Mouse (Mus musculus): ENCODE results near the gene Akr7a5. TPM values are rescaled to one million over a fixed set of nuclear protein-coding genes. Genes with fewer than 3 reads are reported as not detected.

The Akr7a5 gene
- polyA plus RNA-seq, 1 experiment: 22.0 TPM

DNA sequence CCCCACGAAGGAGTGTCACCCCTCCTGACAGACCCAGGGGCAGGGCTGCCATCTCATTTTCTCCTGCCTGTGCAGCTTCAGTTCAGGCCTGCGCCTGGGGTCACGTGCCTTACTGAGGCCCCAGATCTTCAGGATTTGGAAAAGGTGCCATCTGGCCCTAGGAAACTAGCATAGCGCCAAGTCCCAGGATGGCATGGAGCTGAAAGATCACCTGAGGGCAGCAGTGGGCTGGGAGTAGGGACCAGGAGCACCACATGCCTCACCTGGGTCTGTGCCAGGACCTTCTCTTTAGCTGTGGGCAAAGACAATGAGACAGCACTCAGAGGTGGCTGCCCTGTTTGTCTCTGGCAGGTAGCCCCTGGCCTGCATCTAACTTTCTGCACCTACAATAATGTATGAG lies 13.0 kb upstream of the Akr7a5 start:
- WGBS: 86% methylated on average over 4 of the region's 4 CpGs
- H3K27ac ChIP-seq (ENCODE audit: insufficient read depth, low read length): no peak overlapping the region
- H3K36me3 ChIP-seq (ENCODE audit: control insufficient read depth, insufficient read depth, low read length): peaks cover 15% of the 10 kb centered on the region
- H3K4me3 ChIP-seq (ENCODE audit: extremely low read depth, insufficient read depth, insufficient read length): no peak overlapping the region
- DNase-seq (ENCODE audit: low read depth in 1 of 2, low spot score in 2 of 2): no peak
- TF ChIP-seq CTCF (IDR thresholded peaks at IDR 0.05; ENCODE audit: extremely low read depth, insufficient read depth, insufficient read length, insufficient replicate concordance): no peak
- TF ChIP-seq POLR2A (IDR thresholded peaks at IDR 0.05; ENCODE audit: low read depth, low read length): no peak
- H3K27me3 ChIP-seq (ENCODE audit: control insufficient read depth, insufficient read depth, low read length): no peaks in the 10 kb centered on the region
- H3K4me1 ChIP-seq (ENCODE audit: control insufficient read depth, insufficient read depth, insufficient read length): no peaks in the 10 kb centered on the region

GRCm38 (mm10) chr4:139298671-139299366 lies 11.7 kb upstream of the Akr7a5 start:
- Histone ChIP-seq H3K4me1 (ENCODE audit: control insufficient read depth, insufficient read depth, insufficient read length) (no peaks in the 10 kb centered on the region), H3K36me3 (ENCODE audit: control insufficient read depth, insufficient read depth, low read length) (peaks cover 20% of the 10 kb centered on the region), H3K4me3 (ENCODE audit: extremely low read depth, insufficient read depth, insufficient read length) (no peak overlapping the region), H3K27ac (ENCODE audit: insufficient read depth, low read length) (no peak overlapping the region), H3K27me3 (ENCODE audit: control insufficient read depth, insufficient read depth, low read length) (no peaks in the 10 kb centered on the region)
- DNase-seq (ENCODE audit: low read depth in 1 of 2, low spot score in 2 of 2): no peak
- WGBS: 85% methylated on average over 12 of the region's 12 CpGs
- TF ChIP-seq CTCF (IDR thresholded peaks at IDR 0.05; ENCODE audit: extremely low read depth, insufficient read depth, insufficient read length, insufficient replicate concordance) (no peak), POLR2A (IDR thresholded peaks at IDR 0.05; ENCODE audit: low read depth, low read length) (no peak)

- Histone ChIP-seq H3K27ac (ENCODE audit: insufficient read depth, low read length) (no peak overlapping the region), H3K27me3 (ENCODE audit: control insufficient read depth, insufficient read depth, low read length) (no peaks in the 10 kb centered on the region), H3K36me3 (ENCODE audit: control insufficient read depth, insufficient read depth, low read length) (peaks cover 20% of the 10 kb centered on the region), H3K4me3 (ENCODE audit: extremely low read depth, insufficient read depth, insufficient read length) (no peak overlapping the region), H3K4me1 (ENCODE audit: control insufficient read depth, insufficient read depth, insufficient read length) (peaks cover 5% of the 10 kb centered on the region; the same call in 1 of the 2 replicates)
- 96% methylated on average over 8 of the region's 8 CpGs for WGBS
- TF ChIP-seq POLR2A (IDR thresholded peaks at IDR 0.05; ENCODE audit: low read depth, low read length): no peak
- no peak for TF ChIP-seq CTCF (IDR thresholded peaks at IDR 0.05; ENCODE audit: extremely low read depth, insufficient read depth, insufficient read length, insufficient replicate concordance)
- no peak for DNase-seq (ENCODE audit: low read depth in 1 of 2, low spot score in 2 of 2)
Measured at GRCm38 (mm10) chr4:139301780-139302179, 8.8 kb upstream of the Akr7a5 start.

DNA sequence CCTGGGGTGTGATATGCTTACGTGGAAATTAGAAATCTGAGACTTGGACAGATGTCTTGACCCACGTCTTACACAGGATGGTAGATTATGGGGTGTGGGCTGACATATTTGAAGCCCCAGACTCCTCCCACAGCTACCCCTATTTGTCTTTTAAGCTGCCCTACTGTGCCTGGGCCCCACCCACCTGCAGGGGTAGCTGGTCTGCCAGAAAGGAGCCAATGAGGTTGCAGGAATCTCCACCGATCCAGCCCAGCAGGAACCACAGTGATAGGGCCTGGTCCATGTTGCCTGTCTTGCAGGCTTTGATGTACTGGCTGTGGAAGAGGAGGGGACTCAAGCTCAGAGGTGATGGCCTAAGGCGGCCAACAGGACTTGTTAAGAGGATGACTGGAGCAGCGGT lies 8.3 kb upstream of the Akr7a5 start:
- TF ChIP-seq CTCF (IDR thresholded peaks at IDR 0.05; ENCODE audit: extremely low read depth, insufficient read depth, insufficient read length, insufficient replicate concordance) (no peak), POLR2A (IDR thresholded peaks at IDR 0.05; ENCODE audit: low read depth, low read length) (no peak)

DNA sequence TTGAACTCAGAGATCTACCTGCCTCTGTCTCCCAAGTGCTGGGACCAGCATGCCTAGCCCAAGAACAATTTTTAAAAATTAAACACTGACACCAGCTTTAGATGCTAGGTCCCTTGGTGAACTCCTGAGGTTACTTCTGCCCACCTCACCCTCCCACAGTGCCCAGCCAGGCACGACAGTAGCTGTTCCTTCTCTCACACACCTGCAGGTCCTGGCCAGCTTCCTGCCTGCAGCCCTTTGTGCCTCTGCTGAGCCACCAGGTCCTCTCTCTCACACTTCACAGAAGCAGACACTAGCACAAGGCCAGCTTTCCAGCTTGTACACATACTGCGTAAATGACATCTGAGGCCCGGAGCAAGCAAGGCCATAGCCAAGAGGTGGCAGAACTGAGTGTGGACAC lies 5.0 kb upstream of the Akr7a5 start:
- peak overlapping the region; percentile 51 for H3K27ac ChIP-seq (ENCODE audit: insufficient read depth, low read length)
- no peaks in the 10 kb centered on the region for H3K27me3 ChIP-seq (ENCODE audit: control insufficient read depth, insufficient read depth, low read length)
- no peak for TF ChIP-seq CTCF (IDR thresholded peaks at IDR 0.05; ENCODE audit: extremely low read depth, insufficient read depth, insufficient read length, insufficient replicate concordance)
- no peak for TF ChIP-seq POLR2A (IDR thresholded peaks at IDR 0.05; ENCODE audit: low read depth, low read length)
- peaks cover 13% of the 10 kb centered on the region for H3K36me3 ChIP-seq (ENCODE audit: control insufficient read depth, insufficient read depth, low read length)
- 61% methylated on average over 3 of the region's 3 CpGs for WGBS
- peak in 1 of 2 experiments; percentile 66 for DNase-seq (ENCODE audit: low read depth in 1 of 2, low spot score in 2 of 2)
- H3K4me3 ChIP-seq (ENCODE audit: extremely low read depth, insufficient read depth, insufficient read length): no peak overlapping the region
- H3K4me1 ChIP-seq (ENCODE audit: control insufficient read depth, insufficient read depth, insufficient read length): peaks cover 22% of the 10 kb centered on the region

More for the DNA sequence above, 8.3 kb upstream of the Akr7a5 start:
- H3K4me1 ChIP-seq (ENCODE audit: control insufficient read depth, insufficient read depth, insufficient read length): peaks cover 5% of the 10 kb centered on the region; the same call in 1 of the 2 replicates
- peaks cover 20% of the 10 kb centered on the region for H3K36me3 ChIP-seq (ENCODE audit: control insufficient read depth, insufficient read depth, low read length)
- H3K27ac ChIP-seq (ENCODE audit: insufficient read depth, low read length): no peak overlapping the region
- WGBS: 89% methylated on average over 5 of the region's 5 CpGs
- no peak for DNase-seq (ENCODE audit: low read depth in 1 of 2, low spot score in 2 of 2)
- H3K27me3 ChIP-seq (ENCODE audit: control insufficient read depth, insufficient read depth, low read length): no peaks in the 10 kb centered on the region
- H3K4me3 ChIP-seq (ENCODE audit: extremely low read depth, insufficient read depth, insufficient read length): no peak overlapping the region

- peak overlapping the region; percentile 48 for H3K27ac ChIP-seq (ENCODE audit: insufficient read depth, low read length)
- DNase-seq (ENCODE audit: low read depth in 1 of 2, low spot score in 2 of 2): peak; percentile 42 to 71
- WGBS: 29% methylated on average over 5 of the region's 5 CpGs
- peaks cover 1% of the 10 kb centered on the region for H3K36me3 ChIP-seq (ENCODE audit: control insufficient read depth, insufficient read depth, low read length)
- H3K27me3 ChIP-seq (ENCODE audit: control insufficient read depth, insufficient read depth, low read length): no peaks in the 10 kb centered on the region
- peaks cover 27% of the 10 kb centered on the region for H3K4me1 ChIP-seq (ENCODE audit: control insufficient read depth, insufficient read depth, insufficient read length)
- H3K4me3 ChIP-seq (ENCODE audit: extremely low read depth, insufficient read depth, insufficient read length): no peak overlapping the region
- TF ChIP-seq POLR2A (IDR thresholded peaks at IDR 0.05; ENCODE audit: low read depth, low read length) (no peak), CTCF (IDR thresholded peaks at IDR 0.05; ENCODE audit: extremely low read depth, insufficient read depth, insufficient read length, insufficient replicate concordance) (no peak)
Measured at GRCm38 (mm10) chr4:139307916-139308315, 2.6 kb upstream of the Akr7a5 start.

DNA sequence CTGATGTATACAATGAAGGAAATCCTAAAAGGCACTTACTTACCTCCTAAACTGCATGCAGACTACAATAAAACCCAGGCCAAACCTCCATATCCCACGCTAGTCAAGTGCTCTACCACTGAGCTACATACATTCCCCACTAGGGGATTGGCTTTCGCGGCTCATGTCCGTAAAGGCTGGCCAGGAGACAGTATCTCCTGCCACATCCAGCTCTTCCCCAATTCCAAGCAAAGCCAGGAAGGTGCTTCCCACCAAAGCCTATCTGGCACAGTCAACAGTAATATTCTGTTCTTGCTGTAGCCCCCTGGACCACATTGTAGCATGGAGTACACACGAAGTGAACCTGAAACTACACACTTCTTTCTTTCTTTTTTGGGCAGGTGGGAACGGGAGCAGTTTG lies 893 bp upstream of the Akr7a5 start:
- H3K27me3 ChIP-seq (ENCODE audit: control insufficient read depth, insufficient read depth, low read length): no peaks in the 10 kb centered on the region
- peaks cover 3% of the 10 kb centered on the region; the same call in 1 of the 2 replicates for H3K36me3 ChIP-seq (ENCODE audit: control insufficient read depth, insufficient read depth, low read length)
- H3K4me1 ChIP-seq (ENCODE audit: control insufficient read depth, insufficient read depth, insufficient read length): peaks cover 27% of the 10 kb centered on the region
- peak overlapping the region; percentile 73 for H3K4me3 ChIP-seq (ENCODE audit: extremely low read depth, insufficient read depth, insufficient read length)
- no peak overlapping the region; the same call in 1 of the 2 replicates for H3K27ac ChIP-seq (ENCODE audit: insufficient read depth, low read length)
- WGBS: 59% methylated on average over 6 of the region's 6 CpGs
- TF ChIP-seq CTCF (IDR thresholded peaks at IDR 0.05; ENCODE audit: extremely low read depth, insufficient read depth, insufficient read length, insufficient replicate concordance): no peak
- no peak for DNase-seq (ENCODE audit: low read depth in 1 of 2, low spot score in 2 of 2)

All from spleen, adult 2 months (tissue).